Mouse (Mus musculus) lung, embryonic 15.5 days (tissue): ENCODE measurements around the gene Camk2b. TPM values are rescaled to one million over a fixed set of nuclear protein-coding genes. Genes with fewer than 3 reads are reported as not detected.
"Not testable (repeated sequence)": the region's sequence is repeated elsewhere in the genome, so short reads cannot be mapped to it uniquely, and the experiment has no call there.

ENCODE experiments used
- ATAC-seq: fragments of 200-750 bp; cut with Nextera tagmentation; 2 replicates; pipeline ENCODE4 v1.8.0; 2017; ENCODE audit warnings: moderate number of reproducible peaks, borderline replicate concordance; ENCODE audit not compliant: low FRiP score, low TSS enrichment; ENCODE audit errors: extremely low read depth
- H3K27ac ChIP-seq: fragments of 300-500 bp; sonication (generic); 2 replicates; pipeline ENCODE4 v1.5.1; 2015; ENCODE audit warnings: moderate library complexity, mild to moderate bottlenecking, inconsistent platforms
- H3K27me3 ChIP-seq: fragments of 300-500 bp; sonication (generic); 2 replicates; pipeline ENCODE4 v1.6.1; 2015; ENCODE audit warnings: inconsistent platforms
- H3K36me3 ChIP-seq: fragments of 300-500 bp; sonication (generic); 2 replicates; pipeline ENCODE4 v1.6.1; 2015; ENCODE audit warnings: inconsistent platforms
- H3K4me1 ChIP-seq: fragments of 300-500 bp; sonication (generic); 2 replicates; pipeline ENCODE4 v1.6.1; 2015; ENCODE audit warnings: inconsistent platforms
- H3K4me2 ChIP-seq: fragments of 300-500 bp; sonication (generic); 2 replicates; pipeline ENCODE4 v1.6.1; 2015; ENCODE audit warnings: inconsistent platforms, mild to moderate bottlenecking, moderate library complexity
- H3K4me3 ChIP-seq: fragments of 300-500 bp; sonication (generic); 2 replicates; pipeline ENCODE4 v1.5.1; 2015; ENCODE audit warnings: mild to moderate bottlenecking, inconsistent platforms
- H3K9ac ChIP-seq: fragments of 300-500 bp; sonication (generic); 2 replicates; pipeline ENCODE4 v1.6.1; 2015; ENCODE audit warnings: inconsistent platforms
- H3K9me3 ChIP-seq: fragments of 300-500 bp; sonication (generic); 2 replicates; pipeline ENCODE4 v1.6.1; 2016; ENCODE audit warnings: inconsistent platforms
- WGBS: fragments of 180-500 bp; shearing (Covaris S2); methylation state at CpG from one replicate; pipeline ENCODE4 v1.1.7; 2015; 5-methylcytosine and 5-hydroxymethylcytosine counted together
- polyA plus RNA-seq: library from polyadenylated mRNA; unstranded; fragments of >200 nt; fragmentation: Nextera tagmentation; extraction: Ambion mirVana; gene quantifications from 2 replicates; pipeline ENCODE4 v1.2.1, GENCODE M21; 2015

Gene Camk2b
- polyA plus RNA-seq, 1 experiment from 2014 or later, result 1.4 TPM

DNA sequence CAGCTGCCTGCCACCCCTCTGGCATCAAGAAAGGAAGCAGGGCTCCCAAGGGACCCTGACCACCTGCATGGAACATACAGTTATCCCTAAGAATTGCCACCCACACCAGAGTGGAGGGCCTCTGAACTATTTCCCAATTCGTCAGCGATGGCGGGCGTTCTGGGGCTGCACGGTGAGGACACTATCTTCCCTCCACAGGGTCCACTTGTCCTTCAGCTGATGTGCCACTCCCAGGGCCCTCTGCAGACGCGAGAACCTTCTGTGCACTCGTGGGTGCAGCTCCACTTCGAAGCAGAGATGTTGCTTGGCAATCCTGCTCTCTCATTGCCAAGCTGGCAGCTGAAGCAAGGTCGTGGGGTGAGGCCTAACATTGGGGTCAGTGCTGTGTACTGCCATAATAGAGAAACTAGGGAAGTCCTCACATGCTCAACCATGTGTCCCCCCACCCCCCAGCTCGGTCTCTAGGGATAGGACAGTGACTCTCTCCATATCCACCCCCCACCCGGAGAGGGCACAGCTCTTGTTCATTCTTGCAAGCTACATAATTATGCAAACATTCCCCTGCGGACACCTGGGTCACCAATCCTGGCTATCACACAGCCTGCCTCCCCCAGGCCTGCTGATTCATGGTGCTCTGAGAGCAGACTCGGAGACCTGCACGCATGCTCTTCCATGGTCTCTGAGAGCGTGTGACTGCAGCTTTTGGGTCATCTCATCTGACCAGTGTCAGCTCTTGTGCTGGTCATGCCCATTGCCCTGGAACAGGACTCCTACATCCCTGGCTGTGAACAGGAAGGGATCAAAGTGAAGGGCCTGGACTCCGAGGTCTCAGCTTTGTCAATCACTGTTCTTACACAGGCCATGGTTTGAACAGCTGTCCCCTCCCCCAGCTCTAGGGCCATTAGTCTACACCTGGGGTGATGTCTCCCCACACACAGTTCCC lies 45.0 kb downstream of the Camk2b start:
- Histone ChIP-seq H3K27me3 (no peaks in the 10 kb centered on the region; the same call in 1 of the 2 replicates), H3K4me3 (no peak overlapping the region), H3K36me3 (no peaks in the 10 kb centered on the region), H3K9me3 (no peaks in the 10 kb centered on the region), H3K27ac (no peak overlapping the region), H3K4me1 (no peaks in the 10 kb centered on the region), H3K4me2 (no peak overlapping the region), H3K9ac (no peak overlapping the region)
- 66% methylated on average over 17 of the region's 17 CpGs for WGBS
- no peak for ATAC-seq

DNA sequence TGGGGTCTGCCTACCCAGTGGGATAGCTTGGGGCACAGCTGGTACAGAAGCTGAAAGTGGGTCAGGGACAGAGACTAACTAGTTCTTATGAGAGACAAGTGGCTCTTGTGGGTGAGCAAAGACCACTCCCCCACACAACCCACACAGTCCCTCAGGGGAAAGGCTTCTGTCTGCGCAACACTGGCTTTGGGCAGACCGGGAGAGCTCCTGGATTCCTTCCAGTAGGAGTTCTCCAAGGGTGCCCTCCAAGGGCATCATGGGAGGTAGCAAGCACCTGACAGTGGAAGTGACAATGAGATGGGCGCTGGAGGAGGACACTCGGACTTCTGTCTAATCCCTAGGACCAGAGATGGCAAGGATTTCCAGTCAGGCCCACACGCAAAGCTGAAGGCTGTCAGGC lies 45.8 kb downstream of the Camk2b start:
- H3K9ac ChIP-seq, result no peak overlapping the region
- WGBS, result 69% methylated on average over 5 of the region's 5 CpGs

GRCm38 (mm10) chr11:6018218-6019010 lies 47.7 kb downstream of the Camk2b start:
- no peak overlapping the region for H3K27ac ChIP-seq
- no peaks in the 10 kb centered on the region for H3K4me1 ChIP-seq
- H3K9ac ChIP-seq, result no peak overlapping the region
- no peak overlapping the region for H3K4me3 ChIP-seq
- H3K9me3 ChIP-seq, result no peaks in the 10 kb centered on the region
- H3K4me2 ChIP-seq, result no peak overlapping the region
- no peaks in the 10 kb centered on the region for H3K36me3 ChIP-seq
- 51% methylated on average over 7 of the region's 7 CpGs for WGBS
- H3K27me3 ChIP-seq, result peaks cover 6% of the 10 kb centered on the region; the same call in 1 of the 2 replicates
- no peak for ATAC-seq

More for the DNA sequence above, 45.8 kb downstream of the Camk2b start:
- no peaks in the 10 kb centered on the region for H3K9me3 ChIP-seq
- H3K4me3 ChIP-seq, result no peak overlapping the region
- H3K4me1 ChIP-seq, result no peaks in the 10 kb centered on the region
- no peak for ATAC-seq
- H3K4me2 ChIP-seq, result no peak overlapping the region
- peaks cover 6% of the 10 kb centered on the region; the same call in 1 of the 2 replicates for H3K27me3 ChIP-seq
- H3K36me3 ChIP-seq, result no peaks in the 10 kb centered on the region
- H3K27ac ChIP-seq, result no peak overlapping the region

- no peak overlapping the region for H3K4me2 ChIP-seq
- 58% methylated on average over 11 of the region's 11 CpGs for WGBS
- H3K27ac ChIP-seq, result no peak overlapping the region
- no peaks in the 10 kb centered on the region for H3K36me3 ChIP-seq
- ATAC-seq, result no peak
- H3K4me3 ChIP-seq, result no peak overlapping the region
- no peaks in the 10 kb centered on the region for H3K9me3 ChIP-seq
- no peaks in the 10 kb centered on the region for H3K4me1 ChIP-seq
- no peak overlapping the region for H3K9ac ChIP-seq
- H3K27me3 ChIP-seq, result peaks cover 6% of the 10 kb centered on the region; the same call in 1 of the 2 replicates
These were observed 48.5 kb downstream of the Camk2b start for GRCm38 (mm10) chr11:6017484-6018140.

DNA sequence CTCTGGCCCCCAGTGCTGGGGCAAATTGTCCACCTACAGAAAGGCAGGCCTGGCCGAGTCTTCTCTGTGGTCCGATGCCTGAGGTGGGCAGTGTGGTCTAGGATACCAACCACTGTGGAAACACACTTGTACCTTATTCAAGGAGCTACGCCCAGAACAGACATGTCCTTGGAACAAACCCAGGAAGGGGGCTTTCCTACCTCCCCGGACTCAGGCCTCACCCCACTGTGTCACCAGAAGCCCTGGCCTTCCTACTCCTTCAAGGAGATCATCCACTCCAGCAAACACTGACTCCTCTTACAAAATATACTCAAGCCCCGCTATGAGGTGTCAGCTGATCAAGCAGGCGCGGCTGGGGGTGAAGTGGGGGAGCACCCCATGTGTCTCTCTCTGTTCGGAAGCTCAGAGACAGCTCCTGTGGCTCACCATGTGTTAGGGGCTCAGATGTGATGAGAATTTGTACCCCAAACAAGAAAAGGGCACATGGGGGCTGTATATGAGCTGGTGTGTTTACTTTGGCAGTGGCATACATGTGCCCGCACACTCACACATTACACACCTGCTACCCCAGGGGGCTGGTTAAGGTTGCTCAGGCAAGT lies 49.3 kb downstream of the Camk2b start:
- H3K27ac ChIP-seq, result no peak overlapping the region
- 49% methylated on average over 9 of the region's 9 CpGs for WGBS
- ATAC-seq, result no peak
- H3K9me3 ChIP-seq, result no peaks in the 10 kb centered on the region
- H3K4me1 ChIP-seq, result no peaks in the 10 kb centered on the region
- no peak overlapping the region for H3K4me2 ChIP-seq
- H3K9ac ChIP-seq, result no peak overlapping the region
- peaks cover 6% of the 10 kb centered on the region; the same call in 1 of the 2 replicates for H3K27me3 ChIP-seq
- no peak overlapping the region for H3K4me3 ChIP-seq
- H3K36me3 ChIP-seq, result no peaks in the 10 kb centered on the region

DNA sequence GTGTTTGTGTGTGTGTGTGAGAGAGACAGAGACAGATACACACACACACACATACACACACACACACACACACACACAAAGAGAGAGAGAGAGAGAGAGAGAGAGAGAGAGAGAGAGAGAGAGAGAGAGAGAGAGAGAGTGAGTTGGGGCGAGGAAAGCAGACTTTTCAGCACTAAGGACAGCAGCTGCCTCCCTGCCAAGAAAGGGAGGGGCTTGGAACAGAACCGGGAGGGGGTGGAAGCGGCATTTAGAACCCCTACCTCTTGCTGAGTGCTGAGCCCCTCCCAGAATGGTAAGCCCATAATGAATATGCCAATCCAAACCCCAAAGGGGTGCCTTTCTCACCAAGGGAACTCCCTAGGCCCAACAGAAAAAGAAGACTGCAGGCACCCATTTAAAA lies 49.8 kb downstream of the Camk2b start:
- H3K4me3 ChIP-seq, result no peak overlapping the region
- H3K36me3 ChIP-seq, result no peaks in the 10 kb centered on the region
- H3K9me3 ChIP-seq, result no peaks in the 10 kb centered on the region
- WGBS, result 0% methylated on average over 2 of the region's 3 CpGs
- H3K9ac ChIP-seq, result no peak overlapping the region
- no peak overlapping the region for H3K27ac ChIP-seq
- H3K4me2 ChIP-seq, result no peak overlapping the region
- H3K4me1 ChIP-seq, result no peaks in the 10 kb centered on the region
- no peak for ATAC-seq
- peaks cover 6% of the 10 kb centered on the region; the same call in 1 of the 2 replicates for H3K27me3 ChIP-seq

DNA sequence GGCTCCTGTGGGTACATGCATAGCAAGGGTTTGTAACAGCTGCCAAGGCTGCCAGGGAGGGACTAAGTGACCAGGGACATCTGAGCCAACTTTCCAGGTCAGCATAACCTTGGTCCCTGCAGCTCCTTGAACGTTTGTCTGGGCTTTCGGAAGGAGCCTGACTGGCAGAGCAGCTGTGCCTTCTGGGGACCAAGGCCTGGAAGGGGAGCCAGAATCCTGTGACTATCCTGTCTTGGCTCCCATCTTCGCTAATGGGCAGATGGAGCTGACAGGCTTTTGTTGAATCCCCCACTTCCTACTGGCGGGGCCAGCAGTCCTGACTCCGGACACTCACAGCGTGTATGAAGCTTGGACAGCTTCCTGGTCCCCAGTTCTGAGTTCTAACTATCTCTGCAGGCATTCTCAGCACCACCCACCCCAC lies 51.1 kb downstream of the Camk2b start:
- no peak for ATAC-seq

DNA sequence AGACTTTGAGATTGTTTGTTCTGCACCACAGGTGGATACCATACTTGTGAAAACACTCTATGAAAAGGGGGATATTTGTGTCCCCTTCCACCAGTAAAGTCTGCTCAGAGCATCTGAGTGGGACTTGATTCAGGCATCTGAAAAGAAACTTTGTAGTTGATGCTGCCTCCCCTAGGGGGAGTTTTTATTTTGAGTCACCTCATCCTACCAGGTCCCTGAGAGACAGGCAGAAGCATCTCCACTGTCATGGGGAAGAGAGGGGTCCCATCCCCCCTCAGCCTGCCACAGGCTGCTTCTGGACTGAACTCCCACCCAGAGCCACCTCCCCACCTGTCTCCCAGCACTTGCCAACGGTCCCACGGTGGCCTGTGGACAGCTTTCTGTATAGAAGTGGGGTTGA lies 52.8 kb downstream of the Camk2b start:
- H3K9ac ChIP-seq, result no peak overlapping the region
- no peak for ATAC-seq
- H3K36me3 ChIP-seq, result no peaks in the 10 kb centered on the region
- H3K4me1 ChIP-seq, result no peaks in the 10 kb centered on the region
- H3K27me3 ChIP-seq, result peaks cover 6% of the 10 kb centered on the region; the same call in 1 of the 2 replicates
- H3K27ac ChIP-seq, result no peak overlapping the region
- 82% methylated on average over 2 of the region's 2 CpGs for WGBS
- no peaks in the 10 kb centered on the region for H3K9me3 ChIP-seq
- no peak overlapping the region for H3K4me2 ChIP-seq
- no peak overlapping the region for H3K4me3 ChIP-seq

More for the DNA sequence above, 51.1 kb downstream of the Camk2b start:
- Histone ChIP-seq H3K9ac (no peak overlapping the region), H3K4me3 (no peak overlapping the region), H3K36me3 (no peaks in the 10 kb centered on the region), H3K9me3 (no peaks in the 10 kb centered on the region), H3K27ac (no peak overlapping the region), H3K4me2 (no peak overlapping the region), H3K27me3 (peaks cover 6% of the 10 kb centered on the region; the same call in 1 of the 2 replicates), H3K4me1 (no peaks in the 10 kb centered on the region)
- WGBS, result 54% methylated on average over 6 of the region's 6 CpGs

- Histone ChIP-seq H3K4me3 (no peak overlapping the region), H3K9ac (no peak overlapping the region), H3K27ac (no peak overlapping the region), H3K4me2 (no peak overlapping the region), H3K4me1 (no peaks in the 10 kb centered on the region), H3K9me3 (no peaks in the 10 kb centered on the region), H3K27me3 (peaks cover 6% of the 10 kb centered on the region; the same call in 1 of the 2 replicates), H3K36me3 (no peaks in the 10 kb centered on the region)
- ATAC-seq, result no peak
- WGBS, result 73% methylated on average over 3 of the region's 3 CpGs
These were observed 54.3 kb downstream of the Camk2b start for GRCm38 (mm10) chr11:6011879-6012278.

GRCm38 (mm10) chr11:6010751-6011482 lies 55.2 kb downstream of the Camk2b start:
- 100% methylated on average over 3 of the region's 18 CpGs for WGBS
- H3K4me1 ChIP-seq, H3K27ac ChIP-seq, H3K9me3 ChIP-seq, ATAC-seq, H3K27me3 ChIP-seq, H3K4me3 ChIP-seq, H3K36me3 ChIP-seq, H3K4me2 ChIP-seq, H3K9ac ChIP-seq: not testable (repeated sequence)

GRCm38 (mm10) chr11:6007779-6008128 lies 58.4 kb downstream of the Camk2b start:
- not testable (repeated sequence) for ATAC-seq, H3K9me3 ChIP-seq, H3K36me3 ChIP-seq, H3K27me3 ChIP-seq, H3K9ac ChIP-seq, H3K27ac ChIP-seq
- Histone ChIP-seq H3K4me3 (peak overlapping the region; percentile 43), H3K4me1 (peaks cover 23% of the 10 kb centered on the region), H3K4me2 (peak overlapping the region; percentile 64)
- 28% methylated on average over 11 of the region's 13 CpGs for WGBS
